Mouse (Mus musculus) spleen, adult 18-20 months (tissue): ENCODE measurements around the gene Ranbp10.
A peak's percentile ranks its signal among the peaks of the same experiment; 100 is the strongest.

Experiments
- DNase-seq, 2 experiments: peaks; one replicate each; pipeline ENCODE4 v3.0.0; 2022; ENCODE audit warnings: mixed read lengths in 2 of 2

Ranbp10 gene

DNA sequence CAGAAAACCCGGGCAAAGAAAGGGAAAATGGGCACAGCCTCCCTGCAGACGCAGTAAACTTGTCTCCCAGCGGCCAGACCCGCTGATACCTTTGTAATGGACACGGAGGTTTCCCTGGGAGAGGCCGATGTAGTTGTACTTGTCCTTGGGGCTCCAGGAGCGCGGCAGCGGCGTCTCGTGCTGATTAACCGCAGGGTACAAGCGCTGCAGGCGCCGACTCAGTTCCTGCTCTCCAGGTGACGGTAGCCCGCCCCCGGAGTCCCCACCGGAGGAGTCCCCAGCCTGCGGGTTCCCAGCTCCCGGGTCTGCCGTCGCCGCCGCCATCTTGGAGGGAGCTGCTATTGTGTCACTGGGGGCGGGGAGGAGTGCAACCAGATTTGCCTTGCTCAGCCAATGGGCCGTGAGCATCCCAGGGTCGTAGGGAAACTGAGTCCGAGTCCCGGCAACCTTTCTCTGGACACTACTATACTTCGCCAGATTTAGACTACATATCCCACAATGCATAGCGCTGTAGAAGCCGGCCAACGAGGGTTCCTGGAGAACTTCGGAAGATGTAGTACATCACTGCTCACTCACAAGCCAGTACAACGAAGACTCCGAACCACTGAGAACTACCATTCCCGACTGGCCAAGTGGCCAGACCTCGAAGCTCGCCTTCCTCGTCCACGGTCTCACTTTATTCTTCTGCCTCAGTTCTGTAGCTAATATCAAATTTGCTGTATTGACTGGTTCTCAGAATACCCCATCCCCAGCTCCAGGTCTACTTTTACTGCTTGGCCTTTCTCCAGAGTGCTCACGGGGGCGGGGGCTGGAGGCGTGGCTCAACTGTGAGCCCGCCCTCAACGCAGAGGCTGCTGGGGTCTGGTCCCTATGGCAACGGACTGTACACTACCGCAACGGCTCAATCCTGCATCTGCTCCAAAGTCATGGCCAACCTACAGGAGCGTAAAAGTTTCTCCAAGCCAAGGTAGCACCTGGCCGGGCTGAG, at the start of gene Ranbp10, which contains the start of gene Tsnaxip1:
Ranbp10 (minus strand) TSS at position 490 of the 988 bp plus-strand sequence.
Tsnaxip1 (plus strand) TSS at position 871 of the 988 bp plus-strand sequence.
- peak; percentile 87 to 92 for DNase-seq

DNA sequence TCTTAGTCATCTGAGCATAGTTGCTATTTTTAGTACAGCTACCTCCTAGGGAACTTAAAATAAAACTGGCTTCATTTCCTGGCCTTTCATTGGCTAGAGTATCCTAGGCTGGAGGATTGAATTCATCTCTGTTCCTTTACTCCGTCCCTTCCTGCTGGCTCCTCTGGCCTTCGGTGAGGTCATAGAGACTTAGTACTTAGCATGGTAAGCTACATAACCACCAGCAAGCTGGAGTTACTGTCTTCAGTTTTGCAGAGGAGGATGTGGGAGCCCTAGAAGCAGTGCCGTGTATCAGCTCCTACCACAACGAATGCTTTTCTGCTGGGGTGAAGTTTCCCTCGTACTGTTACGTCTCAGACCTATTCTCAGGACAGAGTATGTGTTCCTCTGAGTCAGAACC, 47.2 kb upstream of the Ranbp10 start:
- no peak for DNase-seq

DNA sequence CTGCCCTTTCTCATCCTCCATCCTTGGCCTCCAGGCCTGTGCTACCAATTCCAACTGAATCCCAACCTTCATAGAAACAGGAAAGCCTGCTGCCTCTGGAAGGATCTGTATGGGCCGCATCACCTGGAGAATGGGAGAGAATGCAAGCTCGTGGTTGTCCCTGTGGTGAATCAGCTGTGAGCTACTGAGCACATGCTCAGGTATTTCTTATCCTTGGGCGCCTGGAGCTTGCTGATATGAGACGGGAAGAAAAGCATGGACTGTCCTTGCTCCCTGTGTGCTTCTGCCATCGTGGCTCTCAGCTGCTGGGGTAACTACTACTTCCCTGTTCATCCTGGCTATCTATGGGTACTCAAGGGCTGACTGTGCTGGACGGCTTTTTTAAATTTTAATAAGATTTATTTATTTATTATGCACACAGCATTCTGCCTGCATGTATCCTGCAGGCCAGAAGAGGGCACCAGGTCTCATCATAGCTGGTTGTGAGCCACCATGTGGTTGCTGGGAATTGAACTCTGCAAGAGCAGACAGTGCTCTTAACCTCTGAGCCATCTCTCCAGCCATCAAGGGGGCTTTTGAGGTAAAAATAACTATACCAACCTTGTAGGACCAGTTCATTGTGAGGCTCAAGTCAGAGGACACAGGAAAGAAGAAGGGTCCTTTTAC, 39.3 kb upstream of the Ranbp10 start:
- DNase-seq: no peak

DNA sequence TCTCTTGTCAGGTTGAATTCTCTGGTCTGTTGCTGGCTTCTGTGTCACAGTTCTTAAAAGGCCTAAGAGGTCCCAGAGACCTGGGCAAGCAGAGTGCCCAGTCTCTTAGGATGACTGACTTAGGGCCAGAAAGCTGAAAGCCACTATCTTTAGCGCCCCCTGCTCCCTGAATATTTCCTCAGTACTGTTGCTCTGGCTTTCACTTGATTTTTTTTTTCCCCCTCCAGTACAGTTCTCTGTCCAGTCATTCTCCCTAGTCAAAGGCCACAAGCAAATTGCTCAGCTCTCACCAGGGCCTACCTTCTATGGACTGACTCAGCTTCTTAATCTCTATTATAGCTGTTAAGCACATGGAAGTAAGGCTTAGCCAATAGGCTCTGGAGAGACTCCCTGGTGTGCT, 34.8 kb upstream of the Ranbp10 start:
- DNase-seq: peak in 1 of 2 experiments; percentile 33

DNA sequence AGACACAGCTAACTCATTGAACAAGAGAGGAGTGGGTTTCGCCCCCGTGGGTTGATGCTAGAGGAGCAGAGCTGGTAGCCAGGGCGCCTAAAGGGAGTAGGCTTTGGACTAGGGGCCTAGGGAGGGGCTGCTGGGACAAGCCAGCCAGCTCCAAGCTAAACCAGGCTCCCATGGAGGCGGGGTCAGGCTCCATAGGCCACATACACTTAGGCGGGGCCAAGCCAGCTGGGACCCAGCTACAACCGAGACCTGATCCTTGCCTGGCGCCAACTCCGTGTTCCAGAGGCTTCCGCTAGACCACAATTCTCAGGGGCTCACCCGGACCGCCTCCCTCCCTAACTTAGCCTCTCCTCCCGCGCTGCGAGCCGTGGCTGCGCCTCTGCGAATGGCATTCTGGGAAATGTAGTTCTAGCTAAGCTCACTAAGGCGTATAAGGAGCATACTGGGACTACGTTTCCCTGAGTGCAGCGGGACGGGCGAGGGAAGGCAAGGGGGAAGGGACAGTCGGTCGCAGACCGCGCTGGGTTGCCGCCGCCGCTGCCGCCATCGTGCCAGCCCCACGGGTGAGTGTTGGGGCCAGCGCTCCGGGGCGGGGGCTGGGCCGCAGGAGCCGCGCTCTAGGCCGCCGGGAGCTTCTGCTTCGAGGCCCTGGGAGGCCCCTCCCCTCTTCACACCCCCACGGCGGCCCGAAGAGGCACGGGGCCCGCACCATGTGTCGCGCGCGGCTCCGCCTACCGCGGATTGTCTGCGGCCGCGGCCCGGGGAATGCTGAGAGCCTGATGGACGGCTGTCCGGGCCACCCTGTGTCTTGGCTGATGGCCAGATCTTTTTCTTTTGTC, 33.2 kb upstream of the Ranbp10 start, which contains the start of gene Nutf2:
Nutf2 (plus strand) TSS at position 438 of the 839 bp plus-strand sequence.
- peak; percentile 77 to 86 for DNase-seq

DNA sequence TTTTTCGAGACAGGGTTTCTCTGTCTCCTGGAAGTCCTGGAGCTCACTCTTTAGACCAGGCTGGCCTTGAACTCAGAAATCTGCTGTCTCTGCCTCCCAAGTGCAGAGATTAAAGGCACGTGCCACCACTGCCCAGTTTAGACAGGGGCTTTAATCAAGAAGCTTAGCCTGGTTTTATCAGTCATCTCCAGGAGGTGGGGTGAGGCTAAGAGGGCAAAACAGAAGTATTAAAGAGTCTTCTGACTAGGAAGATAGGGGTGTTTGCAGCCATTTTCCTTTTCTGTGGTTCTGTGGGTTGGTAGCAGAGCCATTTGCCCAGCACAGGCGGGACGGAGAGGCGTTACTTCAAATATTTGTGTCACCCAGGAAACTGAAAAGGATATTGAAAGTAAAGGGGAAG, 32.2 kb upstream of the Ranbp10 start:
- no peak for DNase-seq

DNA sequence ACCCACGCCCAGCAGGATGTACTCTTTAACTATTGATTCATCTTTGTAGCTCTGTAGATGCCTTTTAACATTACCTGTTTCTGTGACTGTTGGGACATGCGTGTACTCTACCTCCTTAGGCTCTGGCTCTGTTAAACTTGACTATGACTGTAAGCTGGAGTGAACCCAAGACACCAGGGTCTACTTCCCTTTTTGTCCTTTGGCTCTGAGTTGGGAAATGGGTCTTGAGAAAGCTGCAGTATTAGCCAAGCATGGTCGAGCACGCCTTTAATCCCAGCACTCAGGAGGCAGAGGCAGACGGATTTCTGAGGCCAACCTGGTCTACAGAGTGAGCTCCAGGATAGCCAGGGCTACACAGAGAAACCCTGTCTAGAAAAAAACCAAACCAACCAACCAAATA, 31.3 kb upstream of the Ranbp10 start:
- DNase-seq: no peak

DNA sequence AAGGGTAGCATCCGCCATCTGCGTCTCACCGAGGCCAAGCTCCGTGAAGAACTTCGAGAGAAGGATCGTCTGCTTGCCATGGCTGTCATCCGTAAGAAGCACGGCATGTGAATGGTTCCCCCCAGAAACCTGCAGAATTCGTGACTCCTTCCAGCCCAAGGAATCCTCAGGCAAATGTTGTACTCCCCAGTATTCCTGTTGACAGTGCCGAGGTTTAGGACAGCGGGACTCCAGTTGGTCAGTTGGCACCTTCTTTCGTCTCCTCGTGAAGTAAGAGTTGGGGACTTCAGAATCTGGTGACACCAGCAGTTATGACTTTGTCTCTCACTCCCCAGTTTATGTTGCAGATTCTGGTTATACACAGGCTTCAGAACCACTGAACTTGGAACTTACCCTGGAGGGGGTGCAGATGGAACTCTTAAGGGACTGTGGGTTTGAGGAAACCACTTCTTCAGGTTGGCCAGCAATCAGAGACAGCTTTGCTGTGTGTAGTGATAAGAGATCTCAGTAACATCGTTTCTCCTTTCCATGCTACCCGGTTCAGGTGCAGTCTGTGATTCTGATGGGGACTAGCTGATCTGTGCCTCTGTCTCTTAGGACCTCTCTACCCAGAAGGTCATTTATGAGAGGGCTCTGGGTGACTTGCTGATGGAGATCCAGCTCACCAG, 29.2 kb upstream of the Ranbp10 start:
- DNase-seq: no peak

DNA sequence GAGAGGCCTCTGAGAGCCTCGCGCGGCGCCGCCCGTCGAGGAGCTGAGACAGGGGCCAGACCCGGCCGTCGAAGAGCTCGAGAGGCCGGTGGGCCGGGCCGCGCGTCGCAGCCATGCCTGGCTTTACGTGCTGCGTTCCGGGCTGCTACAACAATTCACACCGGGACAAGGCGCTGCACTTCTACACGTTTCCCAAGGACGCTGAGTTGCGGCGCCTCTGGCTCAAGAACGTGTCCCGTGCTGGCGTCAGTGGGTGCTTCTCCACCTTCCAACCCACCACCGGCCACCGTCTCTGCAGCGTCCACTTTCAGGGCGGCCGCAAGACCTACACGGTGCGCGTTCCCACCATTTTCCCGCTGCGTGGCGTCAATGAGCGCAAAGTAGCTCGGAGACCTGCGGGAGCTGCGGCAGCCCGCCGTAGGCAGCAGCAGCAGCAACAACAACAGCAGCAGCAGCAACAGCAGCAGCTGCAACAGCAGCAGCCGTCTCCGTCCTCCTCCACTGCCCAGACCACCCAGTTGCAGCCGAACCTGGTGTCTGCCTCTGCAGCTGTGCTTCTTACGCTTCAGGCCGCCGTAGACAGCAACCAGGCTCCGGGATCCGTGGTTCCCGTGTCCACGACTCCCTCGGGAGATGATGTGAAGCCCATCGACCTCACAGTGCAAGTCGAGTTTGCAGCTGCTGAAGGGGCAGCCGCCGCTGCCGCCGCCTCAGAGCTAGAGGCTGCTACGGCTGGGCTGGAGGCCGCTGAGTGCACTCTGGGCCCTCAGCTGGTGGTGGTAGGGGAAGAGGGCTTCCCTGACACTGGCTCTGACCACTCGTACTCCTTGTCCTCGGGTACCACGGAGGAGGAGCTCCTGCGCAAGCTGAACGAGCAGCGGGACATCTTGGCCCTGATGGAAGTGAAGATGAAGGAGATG, 28.4 kb upstream of the Ranbp10 start:
- DNase-seq: peak in 1 of 2 experiments; percentile 18

DNA sequence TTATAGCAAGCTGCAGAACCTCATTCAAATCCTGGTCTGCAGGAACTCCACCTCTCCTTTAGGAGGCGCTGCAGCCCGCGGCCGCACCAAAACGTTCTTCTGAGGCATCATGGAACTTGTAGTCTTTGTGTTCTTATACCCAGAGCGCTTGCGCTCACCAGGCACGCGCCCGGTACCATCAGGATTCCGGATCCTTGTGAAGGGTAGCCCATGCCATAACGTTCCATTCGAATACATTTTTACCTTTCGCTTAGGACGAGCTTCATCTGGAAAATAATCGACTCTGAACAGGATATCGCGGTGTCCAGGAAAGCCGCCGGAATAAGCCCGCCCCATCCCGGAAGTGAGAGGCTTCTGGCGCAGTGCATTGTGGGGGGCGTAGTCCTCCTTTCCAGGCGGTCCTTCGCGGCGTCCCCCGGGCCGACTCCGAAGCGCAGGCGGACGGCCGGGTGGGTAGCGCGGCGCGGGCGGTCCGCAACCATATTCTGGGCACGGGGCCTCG, 27.6 kb upstream of the Ranbp10 start, which contains the start of gene Thap11:
Thap11 (plus strand) TSS at position 418 of the 502 bp plus-strand sequence.
- peak; percentile 84 to 94 for DNase-seq

DNA sequence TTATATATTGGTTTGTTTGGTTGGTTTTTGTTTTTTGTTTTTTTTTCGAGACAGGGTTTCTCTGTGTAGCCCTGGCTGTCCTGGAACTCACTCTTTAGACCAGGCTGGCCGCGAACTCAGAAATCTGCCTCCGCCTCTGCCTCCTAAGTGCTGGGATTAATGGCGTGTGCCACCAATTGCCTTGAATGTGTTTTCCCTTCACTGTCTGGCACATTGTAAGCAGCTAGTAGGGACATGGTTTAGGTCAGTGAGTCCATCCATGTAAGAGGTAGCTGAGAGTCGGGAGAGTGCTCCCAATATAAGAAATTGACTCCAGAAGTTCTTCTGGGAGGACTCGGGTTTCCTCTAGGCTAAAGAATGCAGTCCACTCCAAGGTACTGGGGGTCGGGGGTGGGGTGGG, 27.2 kb upstream of the Ranbp10 start:
- DNase-seq: peak in 1 of 2 experiments; percentile 16

DNA sequence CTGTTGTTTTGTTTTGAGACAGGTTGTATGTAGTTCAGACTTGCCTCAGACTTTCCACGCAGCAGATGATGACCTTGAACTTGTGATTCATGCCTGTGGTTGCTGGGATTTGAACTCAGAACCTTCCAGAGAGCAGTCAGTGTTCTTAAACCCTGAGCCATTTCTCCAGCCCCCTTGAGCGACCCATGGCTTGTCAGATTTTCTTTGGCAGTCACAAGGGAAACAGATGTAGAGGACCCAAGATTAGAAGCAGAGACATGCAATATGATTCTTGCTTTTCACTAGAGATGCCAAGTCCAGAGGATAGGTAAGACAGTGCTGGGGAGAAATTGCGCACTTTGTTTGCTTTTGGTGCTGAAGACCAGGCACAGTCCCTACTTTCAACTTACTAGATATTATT, 26.0 kb upstream of the Ranbp10 start, which contains the start of gene Cenpt:
Cenpt (minus strand) TSS at position 101 of the 400 bp plus-strand sequence.
- no peak for DNase-seq

DNA sequence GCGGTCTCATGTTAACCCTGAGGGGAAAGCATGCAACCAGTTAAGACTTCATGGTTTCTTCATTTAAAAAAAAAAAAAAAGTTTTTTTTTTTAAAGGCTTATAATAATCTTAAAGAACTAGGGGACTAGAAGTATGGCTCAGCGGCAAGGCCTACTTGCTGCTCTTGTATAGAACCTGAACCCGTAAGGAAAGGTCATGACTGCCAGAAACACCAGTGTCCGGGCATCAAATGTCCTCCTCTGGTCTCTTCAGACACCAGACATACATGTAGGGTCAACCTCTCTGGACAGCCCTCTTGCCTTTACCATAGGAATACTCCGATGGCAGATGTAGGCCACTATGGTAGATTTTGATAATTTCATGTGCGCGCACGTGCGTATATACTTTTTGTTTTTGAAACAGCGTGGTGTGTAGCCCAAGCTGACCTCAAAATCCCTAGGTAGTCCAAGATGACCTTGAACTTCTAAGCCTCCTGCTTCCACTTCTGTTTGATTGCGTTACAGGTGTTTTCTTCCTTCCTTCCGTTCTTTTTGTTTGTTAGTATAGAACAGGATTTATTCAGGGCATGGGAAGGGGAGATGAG, 25.1 kb upstream of the Ranbp10 start:
- peak in 1 of 2 experiments; percentile 10 for DNase-seq

DNA sequence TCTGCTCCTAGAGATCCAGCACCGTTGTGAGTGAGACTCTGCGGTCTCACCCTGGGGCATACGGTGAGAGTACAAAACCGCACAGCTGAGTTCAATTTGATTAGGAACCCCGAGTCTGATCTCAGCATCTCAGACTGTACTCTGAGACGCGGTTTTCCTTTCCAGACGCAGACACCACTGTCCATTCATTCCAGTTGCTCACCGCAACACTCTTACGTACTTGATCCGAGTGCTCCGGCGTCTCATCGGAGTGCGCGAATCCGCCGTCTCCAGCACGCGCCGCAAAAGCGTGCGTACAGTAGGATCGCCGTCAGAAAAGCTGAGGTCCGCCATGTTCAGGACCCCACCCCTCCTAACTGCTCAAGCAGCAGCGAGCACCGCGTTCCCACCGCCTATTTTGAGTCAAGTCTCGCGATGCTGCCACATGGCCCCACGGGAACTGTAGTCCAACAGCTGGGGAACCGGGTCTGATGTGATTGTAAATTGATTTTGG, 24.5 kb upstream of the Ranbp10 start:
- peak; percentile 74 to 85 for DNase-seq

DNA sequence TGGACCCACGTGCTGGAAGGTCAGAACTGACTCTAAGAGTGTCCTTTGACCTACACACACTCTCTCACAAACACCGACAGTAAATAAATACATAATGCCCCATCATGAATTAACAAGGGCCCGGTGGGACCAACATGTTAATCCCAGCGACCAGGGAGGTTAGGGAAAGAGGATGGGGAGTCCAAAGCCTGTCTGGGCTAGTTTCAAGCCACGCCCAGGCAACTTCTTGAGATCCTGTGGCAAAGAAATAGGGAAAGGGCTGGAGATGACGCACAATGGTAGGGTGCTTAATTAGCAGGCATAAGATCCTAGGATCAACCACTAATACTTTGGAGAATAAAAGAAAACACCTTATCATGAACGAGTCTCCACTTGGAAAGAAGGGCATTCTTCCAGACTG, 23.5 kb upstream of the Ranbp10 start:
- no peak for DNase-seq

DNA sequence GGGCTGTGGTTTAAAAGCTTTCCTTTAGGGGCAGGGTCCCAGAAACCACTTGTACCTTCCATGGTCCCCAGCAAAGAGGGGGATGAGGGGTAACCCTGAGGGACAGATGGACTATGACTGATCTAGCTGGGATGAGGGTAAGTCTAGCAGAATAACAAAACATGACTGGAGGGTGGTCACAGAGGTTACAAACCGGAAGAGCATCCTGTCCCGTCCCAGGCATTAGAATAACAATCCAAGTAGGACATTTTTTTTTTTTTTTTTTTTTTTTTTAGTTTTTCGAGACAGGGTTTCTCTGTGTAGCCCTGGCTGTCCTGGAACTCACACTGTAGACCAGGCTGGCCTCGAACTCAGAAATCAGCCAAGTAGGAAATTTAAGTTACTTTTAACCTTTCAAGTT, 22.9 kb upstream of the Ranbp10 start:
- no peak for DNase-seq

DNA sequence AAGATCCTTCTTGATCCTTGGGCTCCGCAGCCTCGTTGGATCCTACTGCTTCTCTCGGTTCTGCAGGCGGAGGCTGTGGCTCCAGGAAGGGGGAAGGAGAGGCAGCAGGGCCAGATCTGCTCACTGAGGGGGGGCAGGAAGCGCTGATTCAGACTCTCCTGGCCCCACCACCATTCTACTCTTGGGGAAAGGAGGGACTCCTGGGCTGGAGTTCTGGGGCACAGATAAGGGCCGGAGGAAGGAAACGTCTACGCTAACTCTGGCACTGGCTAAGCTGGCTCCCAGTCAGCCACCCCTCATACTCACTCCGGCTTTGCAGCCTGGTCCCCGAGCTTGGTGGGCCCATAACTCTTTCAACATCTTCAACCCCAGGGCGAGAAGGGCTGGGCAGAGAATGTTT, 19.5 kb upstream of the Ranbp10 start:
- DNase-seq: no peak

DNA sequence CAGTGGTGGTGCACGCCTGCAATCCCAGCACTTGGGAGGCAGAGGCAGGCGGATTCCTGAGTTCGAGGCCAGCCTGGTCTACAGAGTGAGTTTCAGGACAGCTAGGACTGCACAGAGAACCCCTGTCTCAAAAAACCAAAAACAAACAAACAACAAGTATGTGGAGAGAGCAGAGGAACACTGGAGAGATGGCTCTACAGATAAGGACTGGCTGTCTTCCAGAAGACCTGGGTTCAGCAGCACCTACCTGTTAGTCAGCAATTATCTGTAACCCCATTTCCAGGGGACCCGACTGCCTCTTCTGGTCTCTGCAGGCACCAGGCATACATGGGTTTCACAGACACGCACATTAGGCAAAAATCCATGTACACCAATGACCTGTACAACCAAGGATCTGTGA, 12.1 kb upstream of the Ranbp10 start:
- no peak for DNase-seq

DNA sequence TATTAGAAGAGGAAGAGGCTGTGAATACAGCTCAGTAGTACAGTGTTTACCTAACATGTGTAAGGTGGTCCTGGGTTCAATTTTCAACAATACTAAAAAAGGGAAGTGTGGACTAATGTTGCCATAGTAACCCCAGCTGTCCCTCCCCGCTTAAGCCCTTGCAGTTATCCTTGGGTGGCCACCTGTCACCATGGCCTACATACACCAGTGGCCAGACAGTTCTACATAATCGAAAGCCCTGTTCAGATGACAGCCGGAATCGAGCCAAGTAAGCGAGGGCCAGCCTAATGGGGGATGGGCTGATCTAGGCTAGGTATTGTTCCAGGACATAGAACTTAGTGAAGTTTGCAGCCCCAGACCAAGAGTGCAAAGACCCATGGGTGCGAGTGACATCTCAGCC, 9.8 kb upstream of the Ranbp10 start:
- no peak for DNase-seq

DNA sequence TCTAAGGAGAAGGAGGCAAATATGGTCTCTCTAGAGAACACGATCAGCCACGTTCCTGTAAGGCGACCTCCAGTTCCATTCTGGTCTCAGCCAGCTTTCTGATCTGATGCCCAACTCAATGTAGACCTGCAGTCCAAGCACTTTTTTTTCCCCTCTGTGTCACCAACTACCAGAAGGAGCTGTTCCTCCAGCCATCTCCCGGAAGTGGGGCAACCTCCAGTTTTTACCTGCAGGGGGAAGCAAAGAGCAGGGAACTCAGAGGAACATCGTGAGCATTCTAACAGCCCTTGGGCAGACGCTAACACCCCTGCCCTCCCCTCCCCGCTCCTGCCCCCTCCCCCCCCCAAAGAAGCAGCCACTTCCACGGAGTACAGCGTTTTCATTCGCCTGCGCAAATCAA, 8.2 kb upstream of the Ranbp10 start:
- peak; percentile 68 to 82 for DNase-seq
